Mouse (Mus musculus): ENCODE data around the gene Nphs1.
A peak's percentile ranks its signal among the peaks of the same experiment; 100 is the strongest.
"Not testable (repeated sequence)": the region's sequence is repeated elsewhere in the genome, so short reads cannot be mapped to it uniquely, and the experiment has no call there.

Nphs1 gene

DNA sequence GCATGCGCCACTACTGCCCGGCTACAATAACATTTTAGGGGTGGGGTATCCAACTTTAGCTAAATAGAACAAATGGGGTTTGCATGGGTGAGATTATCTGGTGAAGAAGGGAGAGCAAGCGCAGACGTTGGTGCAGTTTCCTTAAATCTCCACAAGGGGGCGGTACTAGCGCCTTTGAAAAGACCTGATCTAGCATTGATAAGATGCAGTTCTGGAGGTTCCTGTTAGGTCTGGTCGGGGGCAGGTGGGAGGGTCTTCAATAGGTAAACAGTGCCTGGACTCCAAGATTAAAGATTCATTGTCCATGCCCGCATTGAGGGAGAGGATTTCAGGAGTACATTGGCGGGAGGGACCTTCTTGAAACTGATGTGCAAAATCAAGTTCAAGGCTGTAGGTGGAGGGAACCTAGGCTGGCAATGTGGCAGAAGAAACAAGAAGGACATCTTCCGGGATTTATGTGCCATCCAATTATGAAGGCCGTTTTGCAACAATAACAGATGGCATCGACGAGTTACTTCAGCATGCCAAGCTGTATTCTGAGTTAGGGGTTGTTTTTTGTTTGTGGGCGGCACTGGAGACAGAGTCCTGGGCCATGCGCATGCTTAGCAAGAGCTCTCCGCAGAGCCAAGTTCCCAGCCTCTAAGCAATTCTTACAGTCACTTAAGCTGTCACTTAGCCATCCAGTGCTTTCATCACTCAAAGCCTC, 32.3 kb downstream of the Nphs1 start:
- DNase-seq (ENCODE audit: extremely low read depth, low read depth, low spot score), result no peak

GRCm38 (mm10) chr7:30490957-30491307, 32.8 kb downstream of the Nphs1 start:
- no peak for DNase-seq (ENCODE audit: extremely low read depth, low read depth, low spot score)

GRCm38 (mm10) chr7:30492765-30493164, 34.6 kb downstream of the Nphs1 start:
- DNase-seq (ENCODE audit: extremely low read depth, low read depth, low spot score), result no peak

GRCm38 (mm10) chr7:30493401-30493931, 35.4 kb downstream of the Nphs1 start, which contains the start of gene Prodh2:
TSS of gene Prodh2 (plus strand) at chr7:30493622.
- no peak for DNase-seq (ENCODE audit: extremely low read depth, low read depth, low spot score)

- DNase-seq (ENCODE audit: extremely low read depth, low read depth, low spot score), result not testable (repeated sequence)
These were observed 37.5 kb downstream of the Nphs1 start for GRCm38 (mm10) chr7:30495506-30496042.

- DNase-seq (ENCODE audit: extremely low read depth, low read depth, low spot score), result not testable (repeated sequence)
These were observed 43.0 kb downstream of the Nphs1 start for GRCm38 (mm10) chr7:30501159-30501558.

- DNase-seq (ENCODE audit: extremely low read depth, low read depth, low spot score), result no peak
These were observed 49.9 kb downstream of the Nphs1 start for GRCm38 (mm10) chr7:30508061-30508460.

DNA sequence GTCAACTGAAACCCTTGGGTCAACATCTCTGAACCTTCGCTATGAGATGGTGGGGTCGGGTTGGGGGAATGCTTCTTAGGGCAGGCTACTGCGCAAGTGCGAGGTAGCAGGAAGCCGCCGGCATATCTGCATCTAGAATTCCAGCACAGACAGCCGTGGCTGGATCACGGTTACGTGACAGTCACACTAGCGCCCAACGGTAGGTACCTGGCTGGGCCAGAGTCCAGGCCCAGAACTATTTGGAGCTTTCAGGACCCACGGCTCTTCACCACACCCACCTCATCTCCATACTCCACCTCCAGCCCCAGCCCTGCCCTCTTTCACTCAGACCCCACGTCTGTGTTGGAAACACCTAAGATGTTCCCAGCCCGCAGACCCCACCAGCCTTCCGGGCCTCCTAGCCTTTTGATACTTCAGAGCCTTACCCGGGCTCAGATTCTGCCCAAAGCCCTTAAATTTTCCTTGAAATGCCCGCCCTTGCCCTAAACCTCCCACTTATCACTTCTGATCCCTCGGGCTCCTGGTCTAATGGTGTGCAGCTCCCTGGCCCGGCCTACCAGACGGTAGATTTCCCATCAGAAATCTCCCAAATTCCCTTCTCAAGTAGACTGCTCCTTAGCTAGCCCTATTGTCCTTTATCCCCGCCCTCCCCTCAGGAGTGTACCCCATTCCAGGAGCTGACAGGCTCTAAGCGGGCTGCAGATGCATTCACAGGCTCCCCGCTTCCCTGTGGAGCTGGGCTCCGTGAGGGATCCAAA, 57.1 kb downstream of the Nphs1 start:
- DNase-seq (ENCODE audit: extremely low read depth, low read depth, low spot score), result no peak

DNA sequence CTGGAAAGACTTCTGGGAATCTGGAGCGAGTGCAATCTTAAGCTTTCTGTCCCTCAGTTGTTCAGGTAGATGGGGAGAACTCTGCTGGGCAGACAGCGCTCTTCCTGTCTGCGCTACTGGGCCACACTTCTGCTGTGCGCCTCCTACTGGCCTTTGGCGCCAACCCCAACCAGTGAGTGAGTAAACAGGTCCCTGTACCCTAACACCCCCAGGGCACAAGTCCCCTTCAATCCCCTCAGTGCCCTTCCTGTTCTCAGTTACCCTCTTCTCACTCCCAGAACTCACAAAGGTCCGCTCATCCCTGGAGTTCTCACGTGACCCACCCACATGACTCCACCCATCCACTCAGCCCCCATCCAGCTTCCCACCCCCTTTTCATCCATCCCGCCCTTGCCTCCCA, 60.2 kb downstream of the Nphs1 start:
- DNase-seq (ENCODE audit: extremely low read depth, low read depth, low spot score), result no peak

GRCm38 (mm10) chr7:30520396-30520795, 62.3 kb downstream of the Nphs1 start:
- DNase-seq (ENCODE audit: extremely low read depth, low read depth, low spot score), result no peak

DNA sequence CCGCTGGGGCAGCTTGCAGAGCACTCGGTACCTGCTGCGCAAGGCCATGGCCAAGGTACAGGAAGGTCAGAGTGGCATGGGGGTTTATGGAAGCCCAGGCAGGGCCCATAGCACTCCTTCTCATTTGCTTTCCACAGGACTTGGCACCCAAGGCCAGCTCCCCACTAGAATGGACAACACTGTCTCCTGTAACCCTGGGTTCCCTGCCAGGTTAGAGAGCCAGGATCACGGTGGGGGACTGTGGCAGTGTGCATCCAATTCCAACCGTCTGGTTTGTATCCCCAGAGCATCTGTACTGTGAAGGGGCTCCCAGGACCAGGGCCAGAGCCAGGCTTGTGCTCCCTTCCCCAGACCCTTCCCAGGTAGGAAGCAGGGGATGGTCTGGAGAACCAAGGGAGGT, 62.7 kb downstream of the Nphs1 start:
- DNase-seq (ENCODE audit: extremely low read depth, low read depth, low spot score), result no peak

DNA sequence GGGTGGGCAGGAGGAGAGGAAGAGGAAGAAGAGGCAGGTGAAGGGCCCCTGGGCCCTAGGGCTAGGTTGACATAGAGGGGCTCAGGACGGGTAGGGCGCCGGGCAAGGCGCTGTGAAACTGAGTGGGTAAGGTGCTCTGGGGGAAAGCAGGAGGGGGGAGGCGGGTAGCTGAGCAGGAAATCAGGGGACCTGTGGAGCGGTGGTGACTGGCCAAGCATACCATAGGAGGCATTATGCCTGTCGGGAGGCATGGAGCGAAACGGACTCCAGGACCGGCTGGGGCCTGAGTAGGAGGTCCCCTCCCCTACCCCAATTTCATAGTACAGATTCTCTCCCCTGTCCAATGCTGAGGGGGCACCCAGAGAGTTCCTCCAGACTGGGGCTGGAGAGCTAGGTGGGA, 64.8 kb downstream of the Nphs1 start:
- no peak for DNase-seq (ENCODE audit: extremely low read depth, low read depth, low spot score)

GRCm38 (mm10) chr7:30524487-30524886, 66.4 kb downstream of the Nphs1 start:
- DNase-seq (ENCODE audit: extremely low read depth, low read depth, low spot score), result no peak

DNA sequence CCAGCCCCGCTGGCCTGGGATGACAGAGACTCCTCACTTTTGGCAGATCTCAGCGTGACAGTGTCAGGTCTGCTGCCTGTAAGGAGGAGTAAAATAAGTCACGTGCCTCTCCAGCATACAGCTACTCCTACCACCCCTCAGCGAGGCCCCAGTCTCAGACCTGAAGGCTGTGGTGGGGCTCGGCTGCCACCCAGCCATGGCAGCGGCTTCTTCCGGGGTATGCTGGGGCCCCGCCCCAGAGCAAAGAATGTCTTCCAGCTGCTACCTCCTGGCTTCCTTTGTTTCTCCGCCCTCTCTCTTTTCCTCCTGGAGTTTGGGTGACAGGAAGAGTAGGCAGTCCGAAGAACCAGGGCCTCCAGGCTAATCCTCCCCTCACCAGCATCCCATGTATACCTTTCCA, 67.8 kb downstream of the Nphs1 start:
- no peak for DNase-seq (ENCODE audit: extremely low read depth, low read depth, low spot score)

DNA sequence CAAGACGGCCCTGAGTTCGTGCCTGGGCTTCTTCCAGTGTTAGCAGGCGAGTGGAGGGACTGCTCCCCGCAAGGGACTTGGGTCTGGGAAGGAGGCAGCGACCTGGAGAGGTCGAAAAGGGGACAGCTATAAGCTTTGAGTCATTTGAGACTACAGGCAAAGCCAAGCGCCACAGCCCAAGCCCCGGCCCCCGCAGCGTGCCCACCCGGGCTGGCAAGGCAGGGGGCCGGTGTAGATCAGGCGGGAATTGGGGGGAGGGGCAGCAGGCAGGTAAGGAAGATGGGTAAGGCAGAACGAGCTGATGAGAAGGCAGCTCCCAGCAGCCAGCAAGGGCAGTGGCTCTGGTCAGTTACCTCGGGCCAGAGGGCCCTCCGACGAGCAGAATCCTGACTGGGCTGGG, 68.3 kb downstream of the Nphs1 start:
- DNase-seq (ENCODE audit: extremely low read depth, low read depth, low spot score), result no peak

- DNase-seq (ENCODE audit: extremely low read depth, low read depth, low spot score), result no peak
These were observed 68.9 kb downstream of the Nphs1 start for GRCm38 (mm10) chr7:30526981-30527380.

GRCm38 (mm10) chr7:30531291-30531815, 73.2 kb downstream of the Nphs1 start:
- no peak for DNase-seq (ENCODE audit: extremely low read depth, low read depth, low spot score)

- DNase-seq (ENCODE audit: extremely low read depth, low read depth, low spot score), result no peak
These were observed 74.8 kb downstream of the Nphs1 start for GRCm38 (mm10) chr7:30532931-30533330.

DNA sequence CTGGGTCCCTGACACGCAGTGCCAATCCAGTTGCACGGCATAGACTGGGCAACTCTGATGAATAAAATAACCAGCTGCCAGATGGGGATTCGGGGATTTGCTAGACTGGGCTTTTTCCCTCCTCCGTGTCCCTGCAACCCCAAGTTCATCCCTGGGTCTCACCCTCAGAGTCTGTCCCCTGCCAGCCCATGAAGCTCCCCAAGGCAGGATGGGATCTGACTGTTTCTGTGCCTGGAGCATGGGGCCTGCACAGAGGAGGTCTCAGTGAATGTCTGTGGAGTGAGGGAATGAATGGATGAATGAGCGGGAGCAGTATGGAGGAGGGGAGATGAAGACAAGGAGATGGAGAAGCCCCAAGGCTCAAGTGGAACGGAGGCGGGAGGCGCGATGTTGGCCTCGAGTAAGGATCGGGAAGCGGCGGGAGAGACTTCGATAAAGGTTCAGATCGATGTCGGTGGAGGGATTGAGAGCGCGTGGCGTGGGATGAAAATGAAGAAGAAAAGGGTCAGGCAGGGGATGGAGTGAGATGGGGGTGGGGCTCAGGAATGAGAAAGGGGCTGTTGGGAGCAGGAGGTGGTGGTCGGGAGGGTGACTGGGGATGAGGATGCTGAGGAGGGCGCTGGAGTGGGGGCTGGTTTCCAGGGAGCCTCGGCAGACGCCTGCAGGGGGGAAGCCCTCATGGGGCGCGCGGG, 76.0 kb downstream of the Nphs1 start:
- DNase-seq (ENCODE audit: extremely low read depth, low read depth, low spot score), result no peak

- DNase-seq (ENCODE audit: extremely low read depth, low read depth, low spot score), result peak; percentile 52
These were observed 76.8 kb downstream of the Nphs1 start, which contains the start of gene Arhgap33 for GRCm38 (mm10) chr7:30534633-30535577. TSS of gene Arhgap33 (minus strand) at chr7:30535060.
